7 mouse cellular contexts compared by ENCODE assay signal in genomic region chr1:160547934-160548876, GRCm38 (mm10).
A peak's percentile ranks its signal among the peaks of the same experiment; 100 is the strongest.
DNase-seq lines count a peak whose midpoint lies in the region; ATAC-seq and TF ChIP-seq lines count a peak whose summit lies in the region.

No protein-coding gene starts in this region.

- no peaks in the 10 kb centered on the region for H3K79me2 ChIP-seq in MEL (ENCODE audit: control insufficient read depth, insufficient read depth, low read length, poor library complexity)

- H3K27ac ChIP-seq in MEL (ENCODE audit: control insufficient read depth, low read depth, low read length): no peak overlapping the region
- peak overlapping the region; percentile 40; the same call in 1 of the 2 replicates for H3K27ac ChIP-seq in forebrain, embryonic 13.5 days
- H3K27ac ChIP-seq in liver, embryonic 11.5 days (ENCODE audit: low read depth, low read length): no peak overlapping the region

- H3K4me3 ChIP-seq in MEL (ENCODE audit: control insufficient read depth in 1 of 2, insufficient read depth in 1 of 2, low read depth in 2 of 2, low read length in 2 of 2): no peak overlapping the region
- H3K4me3 ChIP-seq in forebrain, embryonic 13.5 days: no peak overlapping the region
- no peak overlapping the region for H3K4me3 ChIP-seq in liver, embryonic 11.5 days (ENCODE audit: low read depth, low read length)

- 18% methylated on average over 4 of the region's 4 CpGs for WGBS in forebrain, embryonic 13.5 days
- 62% methylated on average over 4 of the region's 4 CpGs for WGBS in liver, embryonic 11.5 days

- TF ChIP-seq EP300 in MEL (IDR thresholded peaks at IDR 0.05; ENCODE audit: low read depth in 1 of 2, low read length in 2 of 2): no peak

- H3K36me3 ChIP-seq in MEL (ENCODE audit: control insufficient read depth in 1 of 2, insufficient read depth in 2 of 2, low read length in 2 of 2): peaks cover 0 to 5% of the 10 kb centered on the region in 2 experiments; a peak in 2 of 4 replicates
- H3K36me3 ChIP-seq in forebrain, embryonic 13.5 days (ENCODE audit: poor library complexity, severe bottlenecking): no peaks in the 10 kb centered on the region
- no peaks in the 10 kb centered on the region for H3K36me3 ChIP-seq in liver, embryonic 11.5 days (ENCODE audit: control insufficient read depth, insufficient read depth, low read length)

- H3K4me1 ChIP-seq in MEL (ENCODE audit: control insufficient read depth in 1 of 2, insufficient read depth in 2 of 2, low read length in 2 of 2): peaks cover 2 to 7% of the 10 kb centered on the region in 2 experiments; a peak in 2 of 4 replicates
- peaks cover 12% of the 10 kb centered on the region for H3K4me1 ChIP-seq in forebrain, embryonic 13.5 days
- no peaks in the 10 kb centered on the region for H3K4me1 ChIP-seq in liver, embryonic 11.5 days (replicated peaks; ENCODE audit: control insufficient read depth, insufficient read depth, low read length)

- peak; percentile 58; the same call in 1 of the 2 replicates for ATAC-seq in forebrain, embryonic 13.5 days
- 0 out of 2 replicates have a peak, but pooled peaks have one; percentile 41 for ATAC-seq in liver, embryonic 11.5 days (replicated peaks; ENCODE audit: low FRiP score)

- 0 out of 2 replicates have a peak overlapping the region, but pooled peaks have one; percentile 5 for H3K4me2 ChIP-seq in forebrain, embryonic 13.5 days
- no peak overlapping the region for H3K4me2 ChIP-seq in liver, embryonic 11.5 days

- H3K9me3 ChIP-seq in MEL (replicated peaks; ENCODE audit: insufficient read depth, low read length): no peaks in the 10 kb centered on the region
- no peaks in the 10 kb centered on the region for H3K9me3 ChIP-seq in forebrain, embryonic 13.5 days (replicated peaks)
- H3K9me3 ChIP-seq in liver, embryonic 11.5 days (ENCODE audit: control insufficient read depth, low read length): no peaks in the 10 kb centered on the region

- TF ChIP-seq CTCF in MEL (IDR thresholded peaks at IDR 0.05 in 2 of 3, conservative IDR thresholded peaks at IDR 0.05 in 1 of 3; ENCODE audit: control insufficient read depth in 1 of 3, insufficient read depth in 1 of 3, low read depth in 2 of 3, low read length in 3 of 3, poor library complexity in 1 of 3, severe bottlenecking in 1 of 3): no peak

- peak; percentile 39 for DNase-seq in A20 (ENCODE audit: low read depth, low spot score)
- DNase-seq in MEL (ENCODE audit: low read depth, low spot score): peak; percentile 27
- no peak for DNase-seq in liver, embryonic 11.5 days (ENCODE audit: low spot score)
- no peak for DNase-seq in gastrocnemius, postnatal 4 days (ENCODE audit: low spot score in 2 of 2)
- DNase-seq in kidney, postnatal 4 days: no peak
- no peak for DNase-seq in urinary bladder, postnatal 14 days (ENCODE audit: low spot score)

- TF ChIP-seq POLR2A in MEL (IDR thresholded peaks at IDR 0.05; ENCODE audit: control insufficient read depth in 1 of 2, insufficient read depth in 1 of 2, low read depth in 1 of 2, low read length in 2 of 2, poor library complexity in 1 of 2): no peak

- no peaks in the 10 kb centered on the region for H3K27me3 ChIP-seq in MEL (ENCODE audit: control insufficient read depth in 1 of 2, insufficient read depth in 2 of 2, low read length in 2 of 2)
- H3K27me3 ChIP-seq in forebrain, embryonic 13.5 days: no peaks in the 10 kb centered on the region
- no peaks in the 10 kb centered on the region for H3K27me3 ChIP-seq in liver, embryonic 11.5 days (replicated peaks; ENCODE audit: control insufficient read depth, insufficient read depth, low read length)

- H3K9ac ChIP-seq in MEL (ENCODE audit: control insufficient read depth, low read depth, low read length, poor library complexity, severe bottlenecking): no peak overlapping the region
- no peak overlapping the region for H3K9ac ChIP-seq in forebrain, embryonic 13.5 days
- no peak overlapping the region for H3K9ac ChIP-seq in liver, embryonic 11.5 days (ENCODE audit: low read depth, low read length)

- TF ChIP-seq RAD21 in MEL (IDR thresholded peaks at IDR 0.05; ENCODE audit: low read depth, low read length): no peak

TF ChIP-seq in MEL, 35 proteins besides CTCF, POLR2A, EP300 and RAD21:
- TF ChIP-seq MAFK (IDR thresholded peaks at IDR 0.05; ENCODE audit: borderline replicate concordance, low read depth, low read length) (0 out of 2 replicates have a peak, but pooled peaks have one; percentile 14), POLR2AphosphoS2 (IDR thresholded peaks at IDR 0.05; ENCODE audit: low read length) (no peak)

Comparison
In these comparisons a context has a peak if more than half of its experiments do, and no peak if none do; other contexts are left out.
1. DNase-seq: peak in A20 (single experiment) and MEL (single experiment); none in liver, embryonic 11.5 days (single experiment), gastrocnemius, postnatal 4 days (0 of 2), kidney, postnatal 4 days (0 of 2) and urinary bladder, postnatal 14 days (single experiment).